Mouse (Mus musculus): ENCODE results near the gene Acvr1. TPM values are rescaled to one million over a fixed set of nuclear protein-coding genes. Genes with fewer than 3 reads are reported as not detected.

The Acvr1 gene
- total RNA-seq, 2 experiments from 2014 or later = 35.3 to 36.0 TPM

GRCm38 (mm10) chr2:58476956-58477715 is 89.8 kb downstream of the Acvr1 start:
- peak; percentile 93 for DNase-seq

DNA sequence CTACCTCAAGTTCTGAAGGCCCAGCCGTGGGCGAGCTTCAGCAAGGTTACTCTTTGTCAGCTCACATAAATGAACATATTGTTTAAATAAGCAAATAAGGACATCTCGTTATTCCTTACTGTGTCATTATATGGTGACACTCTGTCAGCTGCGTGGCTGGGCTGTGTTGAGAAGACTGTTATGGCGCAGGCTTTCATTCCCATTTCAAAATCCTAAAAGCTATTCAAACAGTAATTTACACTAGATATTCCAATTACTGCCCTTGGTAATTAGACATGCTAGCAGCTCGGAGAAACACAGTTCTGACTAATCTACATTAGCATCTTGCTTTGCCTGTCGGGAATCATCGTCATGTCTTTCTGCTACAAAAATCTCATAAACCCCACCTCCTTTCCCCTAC is 91.4 kb downstream of the Acvr1 start:
- DNase-seq = no peak

- DNase-seq = no peak
Observed at GRCm38 (mm10) chr2:58470290-58470689, 96.7 kb downstream of the Acvr1 start.

DNA sequence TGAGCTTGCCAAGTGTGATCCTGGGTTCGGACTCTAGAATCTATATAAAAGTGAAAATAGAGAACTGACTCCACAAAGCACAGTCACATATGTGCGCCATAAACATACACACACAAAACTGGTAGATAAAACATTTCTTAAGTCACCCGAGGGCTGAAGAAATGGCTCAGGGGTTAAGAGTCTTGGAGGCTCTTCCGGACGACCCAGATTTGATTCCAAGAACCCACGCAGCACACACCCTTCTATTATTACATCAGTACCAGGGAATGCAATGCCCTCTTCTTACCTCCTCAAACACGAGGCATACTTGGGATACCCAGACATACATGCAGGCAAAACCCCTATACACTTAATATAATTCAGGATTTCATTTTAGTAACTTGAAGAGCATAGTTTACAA is 97.1 kb downstream of the Acvr1 start, which contains the start of gene Gm17409:
Gm17409 (plus strand) TSS at position 301 of the 400 bp plus-strand sequence.
- no peak for DNase-seq

- peak; percentile 50 for DNase-seq
Observed at GRCm38 (mm10) chr2:58458820-58459371, 108.1 kb downstream of the Acvr1 start.

GRCm38 (mm10) chr2:58457488-58457865 is 109.5 kb downstream of the Acvr1 start:
- no peak for DNase-seq

- no peak for DNase-seq
Observed at GRCm38 (mm10) chr2:58456843-58457487, 110.0 kb downstream of the Acvr1 start.

- no peak for DNase-seq
Observed at GRCm38 (mm10) chr2:58454095-58454865, 112.7 kb downstream of the Acvr1 start.

DNA sequence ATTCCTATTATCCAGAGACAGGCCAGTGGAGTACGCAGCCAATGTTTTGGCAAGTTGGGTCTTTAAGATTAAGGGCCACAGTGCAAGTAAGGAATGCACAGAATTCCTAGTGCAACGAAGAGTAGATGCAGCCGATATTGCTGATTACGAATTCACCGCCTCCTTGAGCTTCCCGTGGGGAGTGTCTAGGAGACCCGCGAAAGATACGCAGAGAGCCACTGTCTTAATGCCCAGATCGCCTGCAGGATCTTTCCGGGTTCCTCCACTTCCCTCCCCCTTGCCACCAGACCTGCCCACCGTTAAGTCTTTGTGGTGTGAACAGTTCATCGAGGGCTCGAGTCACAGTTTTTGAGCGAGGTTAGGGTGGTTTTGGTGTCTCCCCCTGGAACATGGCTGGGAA is 120.0 kb downstream of the Acvr1 start:
- DNase-seq = no peak

DNA sequence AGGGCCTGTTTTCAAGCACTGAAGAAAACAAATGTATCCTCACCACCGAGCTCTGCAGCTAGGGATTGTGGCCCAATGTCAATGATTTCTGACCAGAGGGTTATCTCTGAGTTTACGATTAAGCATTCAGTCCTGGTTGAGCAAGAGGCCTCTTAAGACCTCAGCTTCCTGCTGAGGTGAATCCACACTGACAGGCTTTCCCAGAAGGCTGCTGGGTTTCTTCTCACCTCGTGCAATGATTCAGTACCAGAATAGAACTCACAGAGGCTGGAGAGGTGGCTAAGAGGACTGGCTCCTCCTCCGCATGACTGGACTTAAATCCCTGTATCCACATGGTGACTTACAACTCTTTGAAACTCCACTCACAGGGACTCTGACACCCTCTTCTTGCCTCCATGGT is 123.8 kb downstream of the Acvr1 start:
- DNase-seq = no peak

DNA sequence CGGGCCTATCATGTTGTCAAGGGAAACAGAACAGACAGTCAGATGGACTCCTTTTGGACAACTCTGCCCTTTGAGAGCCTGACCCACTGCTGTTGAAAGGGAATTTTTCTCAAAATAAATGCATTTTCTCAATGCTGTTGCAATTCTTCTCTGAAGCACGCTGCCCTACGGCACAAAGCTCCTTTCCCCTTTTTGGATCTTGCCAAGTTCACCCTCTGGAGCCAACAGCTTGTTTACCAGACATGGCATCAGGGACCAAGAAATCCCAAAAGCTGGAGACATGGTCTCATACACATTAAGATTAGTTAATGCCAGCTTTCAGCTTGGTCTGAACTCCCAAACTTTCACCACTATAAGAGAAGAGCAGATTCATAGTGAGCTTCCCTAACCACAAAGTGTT is 130.0 kb downstream of the Acvr1 start:
- no peak for DNase-seq

- DNase-seq = no peak
Observed at GRCm38 (mm10) chr2:58435507-58435906, 131.4 kb downstream of the Acvr1 start.

- no peak for DNase-seq
Observed at GRCm38 (mm10) chr2:58434438-58434837, 132.5 kb downstream of the Acvr1 start.

DNA sequence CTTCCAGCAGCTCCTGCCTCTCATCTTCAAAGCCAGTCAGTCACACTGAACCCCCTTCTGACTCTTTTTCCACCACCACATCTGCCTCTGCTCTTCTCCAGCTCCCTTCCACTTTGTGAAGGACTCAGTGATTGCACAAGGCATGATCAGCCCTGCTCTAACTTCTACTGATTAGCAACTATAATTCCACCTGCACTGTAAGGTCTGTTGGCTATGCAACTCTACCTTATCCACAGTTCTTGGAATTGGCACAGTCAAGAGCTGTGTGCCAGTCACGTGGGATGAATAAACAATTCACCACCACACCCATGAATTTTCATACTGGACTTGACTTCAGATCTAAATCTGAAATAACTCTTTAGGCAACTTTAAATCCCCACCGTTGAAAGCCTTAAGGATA is 133.6 kb downstream of the Acvr1 start:
- no peak for DNase-seq

DNA sequence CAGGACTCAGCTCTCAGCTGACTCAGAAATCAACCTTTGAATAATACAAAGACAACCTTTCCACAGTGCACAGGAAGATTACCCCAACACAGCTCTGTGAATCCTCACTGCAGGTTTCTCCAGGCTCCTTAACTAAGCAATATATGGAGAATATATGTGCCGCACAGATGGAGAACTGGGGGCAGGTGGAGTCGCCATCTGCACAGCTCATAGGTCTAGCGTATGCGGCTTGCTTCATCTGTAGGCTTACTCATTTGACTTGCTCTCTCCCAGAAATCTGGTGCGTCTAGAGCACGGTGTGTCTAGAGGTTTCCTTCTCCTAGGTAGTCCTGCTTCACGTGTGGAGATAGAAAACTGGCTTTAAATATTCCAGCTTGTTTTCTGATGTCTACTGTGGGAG is 134.7 kb downstream of the Acvr1 start:
- no peak for DNase-seq

DNA sequence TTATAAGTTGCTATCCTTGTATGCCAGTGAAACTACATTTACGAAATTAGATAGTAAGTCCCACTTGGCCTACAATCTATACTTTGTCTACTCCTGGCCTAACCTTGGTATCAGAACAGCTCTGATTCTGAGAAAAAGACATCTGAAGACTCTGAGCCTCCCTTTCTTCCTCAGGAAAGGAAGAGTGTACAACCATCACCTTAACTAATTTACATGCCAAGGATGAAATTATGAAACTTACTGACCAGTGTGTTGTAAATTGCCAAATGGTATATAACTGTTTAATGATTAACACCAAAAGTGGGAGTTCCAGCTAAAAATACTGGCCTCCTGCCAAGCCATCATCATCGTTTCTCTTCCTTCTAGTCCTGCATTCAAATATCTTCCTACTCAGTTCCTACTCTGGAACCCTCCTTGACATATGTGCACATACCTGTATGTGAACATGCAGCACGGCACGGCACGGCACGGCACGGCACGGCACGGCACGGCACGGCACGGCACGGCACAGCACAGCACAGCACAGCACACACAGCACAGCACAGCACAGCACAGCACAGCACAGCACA is 141.4 kb downstream of the Acvr1 start:
- DNase-seq = no peak

- DNase-seq = no peak
Observed at GRCm38 (mm10) chr2:58423319-58423718, 143.6 kb downstream of the Acvr1 start.

DNA sequence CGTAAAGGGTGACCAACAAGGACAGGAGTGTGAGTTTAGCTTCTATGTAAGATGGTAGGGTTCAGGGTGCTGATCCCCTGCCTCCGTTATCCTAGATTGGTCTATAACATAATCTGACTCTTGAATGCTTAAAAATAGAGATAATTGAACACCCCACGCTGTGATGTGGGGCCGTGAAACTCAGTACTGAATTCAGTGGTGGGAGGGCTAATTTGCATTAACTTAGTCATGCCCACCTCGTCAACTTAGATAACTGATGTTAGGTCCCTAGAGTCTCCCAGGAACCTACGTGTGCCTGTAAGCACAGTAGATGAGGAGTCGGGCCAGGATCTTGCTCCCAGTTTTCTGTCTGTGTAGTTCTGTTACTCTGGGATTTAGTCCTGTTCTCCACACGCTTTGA is 147.4 kb downstream of the Acvr1 start:
- DNase-seq = no peak

DNA sequence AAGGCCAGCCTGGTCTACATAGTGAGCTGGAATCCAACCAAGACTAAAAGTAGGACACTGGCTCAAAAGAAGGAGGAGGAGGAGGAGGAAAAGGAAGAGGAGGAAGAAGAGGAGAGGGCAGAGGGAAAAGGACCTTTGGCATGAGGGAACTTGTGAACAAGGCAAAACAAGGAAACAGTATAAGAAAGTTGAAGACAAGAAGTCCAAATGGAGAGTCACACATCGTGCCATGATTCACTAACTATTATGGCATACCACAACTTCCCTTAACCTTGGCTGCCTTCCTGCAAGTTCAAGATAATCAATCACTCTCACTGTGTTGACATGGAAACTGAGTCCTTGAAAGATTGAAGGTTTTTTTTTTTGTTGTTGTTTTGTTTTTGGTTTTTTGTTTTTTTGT is 148.8 kb downstream of the Acvr1 start:
- DNase-seq = no peak

- DNase-seq = no peak
Observed at GRCm38 (mm10) chr2:58417684-58418083, 149.3 kb downstream of the Acvr1 start.

- no peak for DNase-seq
Observed at GRCm38 (mm10) chr2:58415037-58415436, 151.9 kb downstream of the Acvr1 start.

DNA sequence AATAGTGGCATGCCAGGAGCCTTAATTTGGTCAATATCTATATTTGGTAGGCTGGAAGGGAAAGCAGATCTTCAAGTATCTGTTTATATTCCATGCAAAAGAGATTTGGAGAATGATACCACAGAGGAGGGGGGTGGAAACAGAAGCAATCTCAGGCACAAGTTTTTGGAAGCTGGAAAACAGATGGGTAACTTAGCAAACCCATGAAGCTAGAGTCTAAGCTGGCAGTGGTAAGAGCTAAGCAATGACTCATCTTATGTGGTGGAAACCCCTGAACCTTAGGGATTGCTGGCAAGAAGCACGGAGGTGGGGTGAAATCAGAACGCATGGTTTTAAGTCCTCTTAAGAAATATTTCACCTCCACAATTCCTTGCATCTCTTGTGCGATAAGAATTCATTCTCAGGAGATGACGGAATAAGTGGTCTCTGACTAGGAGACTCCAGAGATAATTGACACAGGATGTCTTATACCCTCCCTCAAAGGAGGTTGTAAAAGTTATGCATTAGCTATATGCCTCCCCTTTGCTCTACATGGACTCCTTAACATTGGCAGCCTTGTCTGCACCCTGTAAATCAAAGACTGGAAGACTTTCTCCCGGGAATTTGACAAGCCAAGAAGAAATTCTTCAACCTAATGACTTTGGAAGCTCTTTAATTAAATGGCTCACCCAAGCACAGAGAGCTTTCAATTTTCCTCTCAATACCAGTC is 157.9 kb downstream of the Acvr1 start:
- no peak for DNase-seq
